Mouse (Mus musculus) spleen, adult 2 months (tissue): ENCODE results near the gene Zfp385b.

ENCODE experiments used
- CTCF ChIP-seq: fragments of 200-500 bp; IDR thresholded peaks from 2 replicates; pipeline ENCODE4 v1.5.1; 2011; ENCODE audit warnings: mild to moderate bottlenecking, inconsistent platforms; ENCODE audit not compliant: insufficient read depth, insufficient read length, insufficient replicate concordance; ENCODE audit errors: extremely low read depth
- POLR2A ChIP-seq: fragments of 200-500 bp; IDR thresholded peaks from 2 replicates; pipeline ENCODE4 v1.6.1; 2011; ENCODE audit warnings: low read depth, low read length, inconsistent platforms

DNA sequence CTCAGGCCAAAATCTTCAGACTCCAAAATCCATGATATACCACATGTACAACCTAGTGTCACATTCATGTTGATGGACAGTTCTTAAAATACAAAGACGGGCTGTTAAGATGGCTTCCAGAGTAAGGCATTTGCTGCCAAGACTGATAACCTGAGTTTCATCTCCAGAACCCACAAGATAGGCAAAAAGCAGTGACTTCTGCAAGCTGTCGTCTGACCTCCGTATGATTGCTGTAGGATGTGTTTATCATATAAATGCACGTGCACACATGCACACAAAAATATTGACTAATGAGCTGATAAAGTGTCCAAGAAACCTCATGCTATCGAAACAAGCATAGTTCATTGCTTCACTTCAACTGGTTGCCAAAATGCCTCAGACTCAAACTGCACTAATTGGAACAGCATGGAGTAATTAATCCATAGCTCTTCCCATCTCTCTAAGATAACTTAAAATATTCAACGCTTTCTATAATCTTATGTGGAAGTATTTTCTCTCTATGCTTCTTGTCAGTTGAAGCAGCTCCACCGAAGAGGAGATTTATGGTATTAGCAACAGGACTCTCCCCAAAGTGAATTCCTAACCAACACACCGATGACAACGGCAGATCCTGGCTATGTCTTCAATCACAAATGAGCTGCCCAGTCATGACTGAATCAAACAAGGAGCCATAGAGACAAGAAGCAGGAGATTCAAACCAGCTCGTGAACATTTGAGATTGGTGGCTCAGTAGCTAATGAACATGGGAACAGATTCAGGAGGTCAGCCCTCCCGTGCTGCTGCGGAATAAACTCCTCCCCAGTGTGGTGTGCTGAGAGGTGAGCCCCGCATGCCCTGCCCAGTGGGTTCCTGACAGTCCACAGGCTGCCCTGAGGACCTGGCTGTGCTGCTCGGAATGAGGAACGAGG lies 251.7 kb downstream of the Zfp385b start:
- TF ChIP-seq CTCF (no peak), POLR2A (no peak)
